Mouse (Mus musculus) lung, embryonic 14.5 days (tissue): Measurements from ENCODE around the gene Traf5. TPM values are rescaled to one million over a fixed set of nuclear protein-coding genes. Genes with fewer than 3 reads are reported as not detected.
A peak's percentile ranks its signal among the peaks of the same experiment; 100 is the strongest.

Experiments used
- ATAC-seq: fragments of 200-750 bp; cut with Nextera tagmentation; 2 replicates; pipeline ENCODE4 v1.8.0; 2017; ENCODE audit warnings: mild to moderate bottlenecking, moderate TSS enrichment, moderate library complexity; ENCODE audit not compliant: insufficient read depth
- DNase-seq: peaks from one replicate; pipeline ENCODE4 v3.0.0-alpha.2; 2015
- H3K27ac ChIP-seq: fragments of 300-500 bp; sonication (generic); 2 replicates; pipeline ENCODE4 v1.5.1; 2014; ENCODE audit warnings: low read depth, mild to moderate bottlenecking, moderate library complexity
- H3K27me3 ChIP-seq: fragments of 300-500 bp; sonication (generic); 2 replicates; pipeline ENCODE4 v1.6.1; 2014; ENCODE audit warnings: low read length, control low read depth; ENCODE audit not compliant: insufficient read depth
- H3K36me3 ChIP-seq: fragments of 300-500 bp; sonication (generic); 2 replicates; pipeline ENCODE4 v1.6.1; 2014; ENCODE audit warnings: control low read depth; ENCODE audit not compliant: insufficient read depth
- H3K4me1 ChIP-seq: fragments of 300-500 bp; sonication (generic); 2 replicates; pipeline ENCODE4 v1.6.1; 2014; ENCODE audit warnings: antibody characterized with exemption, control low read depth; ENCODE audit not compliant: insufficient read depth
- H3K4me2 ChIP-seq: fragments of 300-500 bp; sonication (generic); 2 replicates; pipeline ENCODE4 v1.6.1; 2014; ENCODE audit warnings: mild to moderate bottlenecking
- H3K4me3 ChIP-seq: fragments of 300-500 bp; sonication (generic); 2 replicates; pipeline ENCODE4 v1.5.1; 2014; ENCODE audit warnings: low read depth, low read length
- H3K9ac ChIP-seq: fragments of 300-500 bp; sonication (generic); 2 replicates; pipeline ENCODE4 v1.6.1; 2014
- H3K9me3 ChIP-seq: fragments of 300-500 bp; sonication (generic); 2 replicates; pipeline ENCODE4 v1.6.1; 2016; ENCODE audit warnings: low read depth, low read length, control low read depth
- CTCF ChIP-seq: IDR thresholded peaks from 2 replicates; pipeline ENCODE4 v1.5.1; 2016; ENCODE audit warnings: antibody characterized with exemption, low read depth
- WGBS: fragments of 180-500 bp; shearing (Covaris S2); extraction: QIAGEN DNeasy Blood & Tissue Kit; methylation state at CpG from one replicate; pipeline ENCODE4 v1.1.7; 2014; 5-methylcytosine and 5-hydroxymethylcytosine counted together
- microRNA-seq: library from miRNA; unstranded; fragments of <30 nt; microRNA quantifications from one replicate; pipeline ENCODE4, GENCODE M21; 2016; ENCODE audit warnings: borderline number of aligned reads
- polyA plus RNA-seq: library from polyadenylated mRNA; unstranded; fragments of >200 nt; fragmentation: Nextera tagmentation; extraction: Ambion mirVana; gene quantifications from 2 replicates; pipeline ENCODE4 v1.2.1, GENCODE M21; 2014

Traf5 gene
- polyA plus RNA-seq, 1 experiment from 2014 or later, result 20.1 TPM

- no peaks in the 10 kb centered on the region for H3K4me1 ChIP-seq
- H3K9ac ChIP-seq, result no peak overlapping the region
- no peak overlapping the region for H3K4me3 ChIP-seq
- H3K9me3 ChIP-seq, result no peaks in the 10 kb centered on the region
- no peaks in the 10 kb centered on the region for H3K27me3 ChIP-seq
- no peaks in the 10 kb centered on the region for H3K36me3 ChIP-seq
- ATAC-seq, result peak; percentile 71; the same call in 1 of the 2 replicates
- H3K27ac ChIP-seq, result peak overlapping the region; percentile 78
- WGBS, result 65% methylated on average over 3 of the region's 3 CpGs
- peak overlapping the region; percentile 36; the same call in 1 of the 2 replicates for H3K4me2 ChIP-seq
- no peak for TF ChIP-seq CTCF
- peak; percentile 38 for DNase-seq
These were observed 136.1 kb downstream of the Traf5 start for GRCm38 (mm10) chr1:191956261-191956660.

DNA sequence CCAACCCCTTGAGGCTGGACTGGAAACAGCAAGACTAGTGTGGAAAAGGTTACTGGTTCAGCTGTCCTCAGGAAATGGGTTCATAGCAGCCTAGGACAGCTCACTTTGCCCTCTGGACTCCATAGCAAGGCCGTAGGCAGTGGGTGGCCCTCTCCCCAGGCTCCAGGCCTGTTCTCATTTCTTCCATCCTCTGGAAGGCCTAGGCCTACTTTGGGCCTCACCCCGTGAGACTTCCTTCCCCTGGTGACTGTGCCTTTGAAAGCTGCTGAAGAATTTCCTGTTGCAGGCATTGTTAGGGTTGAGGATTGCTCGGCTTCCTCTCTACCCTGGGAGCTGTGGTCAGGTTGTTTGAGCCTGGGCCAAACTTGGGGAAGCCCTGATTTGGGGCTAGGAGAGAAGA, 137.3 kb downstream of the Traf5 start:
- H3K36me3 ChIP-seq, result no peaks in the 10 kb centered on the region
- peak; percentile 59 for DNase-seq
- H3K4me3 ChIP-seq, result no peak overlapping the region
- H3K9me3 ChIP-seq, result no peaks in the 10 kb centered on the region
- H3K9ac ChIP-seq, result no peak overlapping the region
- H3K27ac ChIP-seq, result peak overlapping the region; percentile 78
- no peak for TF ChIP-seq CTCF
- H3K27me3 ChIP-seq, result no peaks in the 10 kb centered on the region
- 47% methylated on average over 3 of the region's 3 CpGs for WGBS
- H3K4me1 ChIP-seq, result no peaks in the 10 kb centered on the region
- no peak overlapping the region for H3K4me2 ChIP-seq
- peak; percentile 61; the same call in 1 of the 2 replicates for ATAC-seq

DNA sequence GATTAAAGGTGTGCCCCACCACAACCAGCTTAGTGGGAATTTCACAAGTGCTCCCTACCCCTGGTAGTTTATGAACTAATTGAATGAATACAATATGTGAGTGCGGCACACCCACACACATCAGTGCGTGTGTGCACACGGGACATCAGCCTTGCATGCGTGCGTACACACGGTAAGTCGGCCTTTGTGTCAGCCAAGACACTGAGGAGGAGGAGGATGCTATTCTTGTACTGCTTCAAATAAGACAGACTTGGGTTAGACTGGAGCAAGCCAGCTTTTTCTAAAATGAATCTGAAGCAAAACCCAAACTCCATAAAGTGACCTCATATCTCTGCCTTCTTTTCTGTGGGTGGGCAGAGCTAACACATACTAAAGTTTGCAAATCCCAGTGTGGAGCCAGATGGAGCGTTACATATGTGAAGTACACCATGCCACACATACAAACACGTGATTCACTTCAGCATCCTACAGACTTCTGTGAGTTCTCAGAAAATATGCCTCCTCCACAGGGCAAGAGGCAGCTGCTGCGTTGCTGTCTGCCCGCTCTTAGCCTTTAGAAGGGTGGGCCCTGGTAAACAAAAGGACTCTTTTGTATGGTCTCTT, 139.5 kb downstream of the Traf5 start:
- ATAC-seq, result no peak
- DNase-seq, result no peak
- Histone ChIP-seq H3K9ac (no peak overlapping the region), H3K36me3 (no peaks in the 10 kb centered on the region), H3K4me2 (no peak overlapping the region), H3K9me3 (no peaks in the 10 kb centered on the region), H3K4me1 (no peaks in the 10 kb centered on the region), H3K4me3 (no peak overlapping the region), H3K27ac (no peak overlapping the region), H3K27me3 (no peaks in the 10 kb centered on the region)
- WGBS, result 85% methylated on average over 11 of the region's 11 CpGs
- TF ChIP-seq CTCF, result no peak

DNA sequence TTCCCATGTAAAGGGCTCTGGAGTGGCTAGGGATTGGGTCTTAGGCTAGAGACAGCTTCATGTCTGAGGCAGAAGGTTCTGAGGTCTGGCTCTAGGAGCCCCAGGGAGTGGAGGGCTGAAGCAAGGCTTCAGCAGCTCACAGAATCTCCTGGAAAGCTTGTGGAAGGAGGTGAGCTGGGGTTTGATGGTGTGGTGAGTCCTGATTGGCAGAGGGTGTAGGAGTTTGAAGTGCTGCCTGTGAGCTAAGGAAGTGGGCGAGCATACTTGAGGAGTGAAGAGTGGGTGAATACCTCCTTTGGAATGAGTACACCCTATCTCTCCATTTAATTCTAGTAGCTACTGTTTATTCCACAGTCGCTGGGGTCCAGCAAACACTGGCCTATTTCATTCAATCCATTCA, 141.7 kb downstream of the Traf5 start:
- WGBS, result 40% methylated on average over 2 of the region's 2 CpGs
- Histone ChIP-seq H3K9ac (no peak overlapping the region), H3K36me3 (no peaks in the 10 kb centered on the region), H3K4me2 (no peak overlapping the region), H3K4me3 (no peak overlapping the region), H3K27ac (no peak overlapping the region), H3K4me1 (no peaks in the 10 kb centered on the region), H3K27me3 (no peaks in the 10 kb centered on the region), H3K9me3 (no peaks in the 10 kb centered on the region)
- no peak for ATAC-seq
- TF ChIP-seq CTCF, result no peak
- no peak for DNase-seq

DNA sequence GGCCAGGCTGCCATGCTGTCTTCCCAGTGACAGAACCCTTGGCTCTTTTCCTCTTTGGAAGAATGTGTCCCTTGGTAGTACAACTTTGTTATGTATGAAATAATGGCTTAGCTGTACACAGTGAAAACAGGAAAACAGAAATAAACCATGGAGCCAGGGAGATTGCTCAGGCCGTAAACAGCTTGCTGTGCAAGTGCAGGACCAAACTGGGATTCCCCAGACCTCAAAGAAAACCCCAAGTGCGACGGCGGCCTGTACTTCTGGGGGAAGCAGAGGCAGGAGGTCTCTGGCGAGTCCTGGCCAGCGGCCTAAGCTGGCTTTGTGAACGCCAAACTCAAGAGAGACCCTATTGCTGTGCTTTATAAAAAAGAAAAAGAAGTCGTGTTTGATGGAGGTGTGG, 143.8 kb downstream of the Traf5 start:
- DNase-seq, result no peak
- H3K36me3 ChIP-seq, result no peaks in the 10 kb centered on the region
- no peaks in the 10 kb centered on the region for H3K4me1 ChIP-seq
- no peak overlapping the region for H3K27ac ChIP-seq
- H3K27me3 ChIP-seq, result no peaks in the 10 kb centered on the region
- H3K9ac ChIP-seq, result no peak overlapping the region
- no peaks in the 10 kb centered on the region for H3K9me3 ChIP-seq
- H3K4me2 ChIP-seq, result no peak overlapping the region
- no peak overlapping the region for H3K4me3 ChIP-seq
- no peak for ATAC-seq
- 81% methylated on average over 8 of the region's 8 CpGs for WGBS
- no peak for TF ChIP-seq CTCF

DNA sequence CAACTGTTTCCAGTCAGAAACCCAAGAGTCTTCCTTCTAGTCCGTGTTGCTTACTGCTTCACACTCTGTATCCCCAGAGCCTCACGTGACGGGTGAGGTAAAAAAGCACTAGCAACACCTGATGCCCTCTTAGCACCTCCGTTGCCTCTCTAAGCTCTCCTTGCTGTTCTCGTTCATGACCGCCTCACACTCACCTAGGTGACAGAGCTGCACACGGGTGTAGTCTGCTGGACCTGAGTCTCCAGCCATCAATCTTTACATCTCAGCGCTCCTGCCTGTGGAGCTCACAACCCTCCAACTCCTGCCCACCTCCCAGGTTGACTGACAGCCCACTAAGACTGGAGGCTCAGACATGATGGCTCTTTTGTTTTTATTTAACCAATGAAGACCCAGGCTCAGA, 144.6 kb downstream of the Traf5 start:
- WGBS, result 56% methylated on average over 8 of the region's 8 CpGs
- H3K27ac ChIP-seq, result no peak overlapping the region
- H3K36me3 ChIP-seq, result no peaks in the 10 kb centered on the region
- H3K4me2 ChIP-seq, result no peak overlapping the region
- H3K27me3 ChIP-seq, result no peaks in the 10 kb centered on the region
- H3K9me3 ChIP-seq, result no peaks in the 10 kb centered on the region
- TF ChIP-seq CTCF, result no peak
- no peak overlapping the region for H3K9ac ChIP-seq
- H3K4me1 ChIP-seq, result no peaks in the 10 kb centered on the region
- H3K4me3 ChIP-seq, result no peak overlapping the region
- ATAC-seq (no peak), DNase-seq (no peak)

Small RNA genes within 50 kb of the gene (microRNA-seq; reads per million reads assigned to microRNA genes)
- gene Mir3473c, result not detected

Other genes starting within 250 kb of the Traf5 start
- gene Slc30a1, start 185.8 kb downstream of the Traf5 start, polyA plus RNA-seq, result 2.9 and 3.9 TPM in 2 replicates
- gene Rd3, start 115.2 kb downstream of the Traf5 start, polyA plus RNA-seq, result 0.45 and 1.8 TPM in 2 replicates
- 29.5 and 31.0 TPM in 2 replicates for gene Rcor3, start 45.5 kb upstream of the Traf5 start, polyA plus RNA-seq
- gene Kcnh1, start 98.2 kb upstream of the Traf5 start, polyA plus RNA-seq, result 1.7 and 2.0 TPM in 2 replicates